Mouse (Mus musculus): ENCODE data around the gene Timm13. TPM values are rescaled to one million over a fixed set of nuclear protein-coding genes. Genes with fewer than 3 reads are reported as not detected.
A peak's percentile ranks its signal among the peaks of the same experiment; 100 is the strongest.

The Timm13 gene
- polyA plus RNA-seq, 1 experiment from 2014 or later = 282 TPM

- no peaks in the 10 kb centered on the region for H3K36me3 ChIP-seq
- peak overlapping the region; percentile 40 for H3K4me3 ChIP-seq
- no peaks in the 10 kb centered on the region for H3K9me3 ChIP-seq
- no peak for ATAC-seq (ENCODE audit: low FRiP score, low read depth)
- H3K4me1 ChIP-seq = peaks cover 55% of the 10 kb centered on the region
- 0 out of 2 replicates have a peak overlapping the region, but pooled peaks have one; percentile 57 for H3K9ac ChIP-seq
- H3K4me2 ChIP-seq (replicated peaks) = peak overlapping the region; percentile 88
- 2% methylated on average over 14 of the region's 14 CpGs for WGBS
- peaks cover 58% of the 10 kb centered on the region for H3K27me3 ChIP-seq (replicated peaks)
- H3K27ac ChIP-seq = no peak overlapping the region
Measured at GRCm38 (mm10) chr10:80931153-80931671, 30.4 kb upstream of the Timm13 start.

GRCm38 (mm10) chr10:80930361-80931152 is 29.8 kb upstream of the Timm13 start:
- H3K4me3 ChIP-seq = peak overlapping the region; percentile 40
- peaks cover 52% of the 10 kb centered on the region for H3K27me3 ChIP-seq (replicated peaks)
- 1% methylated on average over 45 of the region's 45 CpGs for WGBS
- peak overlapping the region; percentile 57 for H3K9ac ChIP-seq
- peaks cover 49% of the 10 kb centered on the region for H3K4me1 ChIP-seq
- no peaks in the 10 kb centered on the region for H3K9me3 ChIP-seq
- peak overlapping the region; percentile 88 for H3K4me2 ChIP-seq (replicated peaks)
- no peaks in the 10 kb centered on the region for H3K36me3 ChIP-seq
- H3K27ac ChIP-seq = no peak overlapping the region
- peak; percentile 17; the same call in 1 of the 2 replicates for ATAC-seq (ENCODE audit: low FRiP score, low read depth)

DNA sequence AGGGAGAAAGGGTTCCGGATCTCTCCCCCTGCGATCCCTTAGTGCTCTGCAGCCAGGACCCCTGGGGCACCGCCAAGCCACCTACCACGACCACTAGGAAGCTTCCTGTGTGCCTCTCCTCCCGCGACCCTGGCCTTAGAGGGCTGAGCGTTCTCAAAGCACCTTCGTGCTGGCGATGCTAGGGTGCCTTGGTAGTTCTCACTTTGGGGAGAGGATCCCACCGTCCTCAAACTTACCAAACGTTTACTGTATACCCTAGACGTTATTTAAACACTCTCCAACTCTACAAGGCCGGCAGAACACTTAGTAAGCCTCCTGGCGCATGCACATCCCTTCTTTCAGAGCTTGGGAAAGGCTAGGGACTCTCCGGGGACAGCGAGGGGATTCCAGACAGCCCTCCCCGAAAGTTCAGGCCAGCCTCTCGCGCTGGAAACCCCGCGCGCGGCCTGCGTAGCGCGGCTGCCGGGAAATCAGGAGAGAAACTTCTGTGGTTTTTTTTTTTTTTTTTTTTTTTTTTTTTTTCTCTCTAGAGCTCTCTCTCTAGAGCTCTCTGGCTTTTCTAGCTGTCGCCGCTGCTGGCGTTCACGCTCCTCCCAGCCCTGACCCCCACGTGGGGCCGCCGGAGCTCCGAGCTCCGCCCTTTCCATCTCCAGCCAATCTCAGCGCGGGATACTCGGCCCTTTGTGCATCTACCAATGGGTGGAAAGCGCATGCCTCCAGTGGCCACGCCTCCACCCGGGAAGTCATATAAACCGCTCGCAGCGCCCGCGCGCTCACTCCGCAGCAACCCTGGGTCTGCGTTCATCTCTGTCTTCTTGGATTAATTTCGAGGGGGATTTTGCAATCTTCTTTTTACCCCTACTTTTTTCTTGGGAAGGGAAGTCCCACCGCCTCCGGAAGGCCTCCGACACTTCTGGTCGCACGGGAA is 28.8 kb upstream of the Timm13 start, which contains the start of gene Gadd45b:
TSS of gene Gadd45b (plus strand) at position 775 of the 928 bp plus-strand sequence.
- Histone ChIP-seq H3K27ac (no peak within 1 kb of the TSS), H3K9ac (peak within 1 kb of the TSS; percentile 62), H3K4me1 (peaks cover 45% of the 10 kb centered on the region), H3K4me3 (peak within 1 kb of the TSS; percentile 43), H3K9me3 (no peaks in the 10 kb centered on the region), H3K4me2 (replicated peaks) (peak within 1 kb of the TSS; percentile 88), H3K27me3 (replicated peaks) (peaks cover 43% of the 10 kb centered on the region), H3K36me3 (no peaks in the 10 kb centered on the region)
- under 1% methylated on average over 56 of the region's 56 CpGs for WGBS
- peak; percentile 86 for ATAC-seq (ENCODE audit: low FRiP score, low read depth)

GRCm38 (mm10) chr10:80928586-80929298 is 28.0 kb upstream of the Timm13 start:
- WGBS = under 1% methylated on average over 48 of the region's 48 CpGs
- Histone ChIP-seq H3K4me1 (peaks cover 43% of the 10 kb centered on the region), H3K36me3 (no peaks in the 10 kb centered on the region), H3K9me3 (no peaks in the 10 kb centered on the region), H3K9ac (peak overlapping the region; percentile 62), H3K4me2 (replicated peaks) (peak overlapping the region; percentile 88), H3K27ac (no peak overlapping the region), H3K4me3 (peak overlapping the region; percentile 43), H3K27me3 (replicated peaks) (peaks cover 35% of the 10 kb centered on the region)
- peak; percentile 18 for ATAC-seq (ENCODE audit: low FRiP score, low read depth)

DNA sequence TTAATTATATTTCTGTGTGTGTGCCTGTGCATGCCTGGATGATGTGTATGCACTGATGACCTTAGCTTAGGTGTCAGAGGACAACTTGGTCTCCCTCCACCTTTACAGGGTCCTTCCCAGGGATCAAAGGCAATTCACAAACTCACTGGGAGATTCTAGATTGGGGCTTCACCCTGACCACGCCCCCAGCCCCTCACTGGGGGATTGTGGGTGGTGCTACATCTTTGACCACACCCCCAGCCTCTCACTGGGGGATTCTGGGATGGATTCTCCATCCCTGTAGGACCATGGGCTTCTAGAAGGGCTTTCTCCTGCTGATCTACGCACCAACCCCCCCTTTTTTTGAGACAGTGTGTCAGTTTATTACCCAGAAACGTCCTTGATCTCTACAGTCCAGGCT is 24.7 kb upstream of the Timm13 start:
- peaks cover 19% of the 10 kb centered on the region for H3K4me1 ChIP-seq
- H3K9ac ChIP-seq = no peak overlapping the region
- no peak overlapping the region for H3K27ac ChIP-seq
- H3K9me3 ChIP-seq = no peaks in the 10 kb centered on the region
- WGBS = 47% methylated on average over 3 of the region's 3 CpGs
- ATAC-seq (ENCODE audit: low FRiP score, low read depth) = no peak
- no peak overlapping the region for H3K4me2 ChIP-seq (replicated peaks)
- no peak overlapping the region for H3K4me3 ChIP-seq
- no peaks in the 10 kb centered on the region for H3K36me3 ChIP-seq
- peaks cover 2% of the 10 kb centered on the region for H3K27me3 ChIP-seq (replicated peaks)

DNA sequence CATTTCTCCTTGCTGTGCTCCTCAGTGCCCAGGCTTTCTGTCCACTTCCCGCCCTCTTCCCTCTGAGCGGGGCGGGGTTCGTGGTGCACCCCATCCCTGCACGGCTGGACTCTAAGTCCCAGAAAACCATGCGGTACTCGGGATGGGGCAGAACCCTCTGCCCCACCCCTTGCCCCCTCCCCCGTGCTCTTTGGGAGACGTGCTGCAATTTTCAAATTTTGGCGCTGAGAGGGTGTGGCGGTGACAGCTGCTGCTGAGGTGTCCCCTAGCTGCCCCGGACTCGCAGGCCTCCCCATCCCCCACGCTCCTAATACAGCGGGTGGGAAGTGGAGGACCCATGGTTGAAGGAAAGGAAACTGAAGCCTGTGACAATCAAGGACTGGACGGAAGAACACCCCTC is 21.2 kb upstream of the Timm13 start:
- ATAC-seq (ENCODE audit: low FRiP score, low read depth) = no peak

GRCm38 (mm10) chr10:80917779-80918434 is 17.1 kb upstream of the Timm13 start, which contains the start of gene Lmnb2:
Gene Lmnb2, minus strand, starts transcription at chr10:80918245.
- peak within 1 kb of the TSS; percentile 76 for H3K9ac ChIP-seq
- H3K4me1 ChIP-seq = peaks cover 24% of the 10 kb centered on the region
- under 1% methylated on average over 61 of the region's 61 CpGs for WGBS

More for the DNA sequence above, 21.2 kb upstream of the Timm13 start:
- Histone ChIP-seq H3K27me3 (replicated peaks) (no peaks in the 10 kb centered on the region; the same call in 1 of the 2 replicates), H3K9me3 (no peaks in the 10 kb centered on the region), H3K9ac (peak overlapping the region; percentile 41), H3K27ac (no peak overlapping the region), H3K36me3 (no peaks in the 10 kb centered on the region), H3K4me2 (replicated peaks) (peak overlapping the region; percentile 53), H3K4me1 (peaks cover 17% of the 10 kb centered on the region), H3K4me3 (peak overlapping the region; percentile 19; the same call in 1 of the 2 replicates)
- 5% methylated on average over 16 of the region's 16 CpGs for WGBS

DNA sequence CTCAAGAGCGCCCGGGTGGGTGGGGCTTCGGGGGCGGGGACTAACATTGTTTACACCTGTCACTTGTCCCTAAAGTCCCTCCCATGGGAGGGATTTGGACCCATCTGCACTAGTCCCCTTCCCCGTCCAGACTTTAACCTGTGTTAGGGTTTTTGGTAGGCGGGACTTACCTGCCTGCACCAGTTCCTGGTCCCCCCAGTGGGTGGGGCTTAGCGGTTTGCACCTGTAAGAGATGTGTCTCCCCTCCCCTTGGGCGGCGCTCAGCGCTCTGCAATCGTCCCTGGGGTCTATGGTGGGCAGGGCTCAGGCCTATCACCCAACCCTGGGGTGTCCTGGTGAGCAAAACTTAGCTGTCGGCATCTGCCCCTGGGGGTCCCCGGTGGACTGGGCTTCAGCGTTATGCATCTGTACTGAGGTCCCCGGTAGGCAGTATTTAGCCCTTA is 16.6 kb upstream of the Timm13 start:
- Histone ChIP-seq H3K4me1 (peaks cover 24% of the 10 kb centered on the region), H3K36me3 (peaks cover 26% of the 10 kb centered on the region), H3K9me3 (no peaks in the 10 kb centered on the region), H3K4me3 (peak overlapping the region; percentile 87), H3K27ac (peak overlapping the region; percentile 37; the same call in 1 of the 2 replicates), H3K9ac (peak overlapping the region; percentile 76), H3K27me3 (replicated peaks) (no peaks in the 10 kb centered on the region), H3K4me2 (replicated peaks) (peak overlapping the region; percentile 99)
- WGBS = 2% methylated on average over 15 of the region's 15 CpGs
- peak; percentile 23 for ATAC-seq (ENCODE audit: low FRiP score, low read depth)

More at GRCm38 (mm10) chr10:80917779-80918434, 17.1 kb upstream of the Timm13 start, which contains the start of gene Lmnb2:
- H3K27ac ChIP-seq = peak within 1 kb of the TSS; percentile 37; the same call in 1 of the 2 replicates
- H3K36me3 ChIP-seq = peaks cover 22% of the 10 kb centered on the region
- H3K9me3 ChIP-seq = no peaks in the 10 kb centered on the region
- H3K4me2 ChIP-seq (replicated peaks) = peak within 1 kb of the TSS; percentile 99
- peak within 1 kb of the TSS; percentile 87 for H3K4me3 ChIP-seq
- no peaks in the 10 kb centered on the region for H3K27me3 ChIP-seq (replicated peaks)
- peak; percentile 61 for ATAC-seq (ENCODE audit: low FRiP score, low read depth)

DNA sequence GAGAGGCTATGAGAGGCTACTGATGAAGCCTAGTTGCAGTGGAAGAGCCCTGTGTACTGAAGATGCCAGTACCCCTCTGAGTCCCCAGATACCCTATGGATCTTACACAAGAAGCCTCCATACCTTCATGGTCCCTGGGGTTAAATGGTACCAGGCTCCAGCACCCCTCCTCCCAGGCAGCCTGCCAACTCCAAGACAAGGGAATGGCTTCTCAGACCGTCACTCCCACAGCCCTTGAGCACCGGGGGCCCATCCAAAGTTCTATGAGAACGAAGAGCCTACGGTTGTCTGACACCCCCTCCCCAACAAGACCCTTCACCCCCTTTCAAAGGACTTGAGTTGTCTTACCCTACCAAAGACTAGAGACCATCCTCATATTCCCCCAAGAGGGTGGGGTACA is 15.0 kb upstream of the Timm13 start:
- ATAC-seq (ENCODE audit: low FRiP score, low read depth) = no peak
- Histone ChIP-seq H3K4me1 (peaks cover 16% of the 10 kb centered on the region), H3K9ac (no peak overlapping the region), H3K4me3 (no peak overlapping the region), H3K4me2 (replicated peaks) (no peak overlapping the region), H3K9me3 (no peaks in the 10 kb centered on the region), H3K27ac (no peak overlapping the region), H3K36me3 (peaks cover 38% of the 10 kb centered on the region), H3K27me3 (replicated peaks) (no peaks in the 10 kb centered on the region)
- WGBS = 85% methylated on average over 4 of the region's 4 CpGs

- H3K27ac ChIP-seq = no peak overlapping the region
- peaks cover 43% of the 10 kb centered on the region for H3K36me3 ChIP-seq
- peaks cover 16% of the 10 kb centered on the region for H3K4me1 ChIP-seq
- 82% methylated on average over 2 of the region's 2 CpGs for WGBS
- H3K9me3 ChIP-seq = no peaks in the 10 kb centered on the region
- H3K4me3 ChIP-seq = no peak overlapping the region
- H3K4me2 ChIP-seq (replicated peaks) = no peak overlapping the region
- no peak for ATAC-seq (ENCODE audit: low FRiP score, low read depth)
- no peaks in the 10 kb centered on the region for H3K27me3 ChIP-seq (replicated peaks)
- H3K9ac ChIP-seq = no peak overlapping the region
Measured at GRCm38 (mm10) chr10:80915260-80915659, 14.5 kb upstream of the Timm13 start.

- 92% methylated on average over 5 of the region's 5 CpGs for WGBS
- Histone ChIP-seq H3K36me3 (peaks cover 53% of the 10 kb centered on the region), H3K4me2 (replicated peaks) (no peak overlapping the region), H3K4me3 (no peak overlapping the region), H3K27me3 (replicated peaks) (no peaks in the 10 kb centered on the region), H3K9ac (no peak overlapping the region), H3K4me1 (peaks cover 16% of the 10 kb centered on the region), H3K9me3 (no peaks in the 10 kb centered on the region), H3K27ac (no peak overlapping the region)
- ATAC-seq (ENCODE audit: low FRiP score, low read depth) = no peak
Measured at GRCm38 (mm10) chr10:80914253-80914656, 13.5 kb upstream of the Timm13 start.

All from neural tube, embryonic 12.5 days (tissue).